Mouse (Mus musculus): ENCODE results near the gene Ablim1. TPM values are rescaled to one million over a fixed set of nuclear protein-coding genes. Genes with fewer than 3 reads are reported as not detected.
A peak's percentile ranks its signal among the peaks of the same experiment; 100 is the strongest.

Ablim1 gene
- total and polyA plus RNA-seq, 2 experiments = 16.6 to 23.7 TPM

GRCm38 (mm10) chr19:57151504-57151903 lies 163.2 kb downstream of the Ablim1 start:
- 87% methylated on average over 9 of the region's 9 CpGs for WGBS
- no peak for DNase-seq (ENCODE audit: extremely low read depth, low read depth, low spot score)
- H3K9ac ChIP-seq (ENCODE audit: low read depth, low read length) = no peak overlapping the region
- H3K4me1 ChIP-seq (ENCODE audit: control insufficient read depth, insufficient read depth, low read length) = no peaks in the 10 kb centered on the region
- no peak overlapping the region for H3K27ac ChIP-seq (replicated peaks; ENCODE audit: insufficient read depth, low read depth, low read length)
- TF ChIP-seq CTCF (IDR thresholded peaks at IDR 0.05; ENCODE audit: low read depth, low read length) (no peak), POLR2A (IDR thresholded peaks at IDR 0.05; ENCODE audit: extremely low read depth, insufficient read depth, low read length) (no peak)
- H3K36me3 ChIP-seq (ENCODE audit: control insufficient read depth, insufficient read depth, low read length) = 0 out of 2 replicates have a peak, but pooled peaks cover 3% of the 10 kb centered on the region
- H3K4me3 ChIP-seq (ENCODE audit: insufficient read depth, low read depth, low read length) = no peak overlapping the region
- H3K79me2 ChIP-seq (ENCODE audit: control insufficient read depth, insufficient read depth, low read length) = no peaks in the 10 kb centered on the region
- no peaks in the 10 kb centered on the region for H3K27me3 ChIP-seq (ENCODE audit: control insufficient read depth, insufficient read depth, low read length)

- Histone ChIP-seq H3K27me3 (ENCODE audit: control insufficient read depth, insufficient read depth, low read length) (no peaks in the 10 kb centered on the region), H3K4me1 (ENCODE audit: control insufficient read depth, insufficient read depth, low read length) (no peaks in the 10 kb centered on the region), H3K9ac (ENCODE audit: low read depth, low read length) (no peak overlapping the region), H3K79me2 (ENCODE audit: control insufficient read depth, insufficient read depth, low read length) (no peaks in the 10 kb centered on the region), H3K27ac (replicated peaks; ENCODE audit: insufficient read depth, low read depth, low read length) (no peak overlapping the region), H3K4me3 (ENCODE audit: insufficient read depth, low read depth, low read length) (no peak overlapping the region), H3K36me3 (ENCODE audit: control insufficient read depth, insufficient read depth, low read length) (0 out of 2 replicates have a peak, but pooled peaks cover 3% of the 10 kb centered on the region)
- WGBS = 29% methylated on average over 1 of the region's 1 CpGs
- TF ChIP-seq POLR2A (IDR thresholded peaks at IDR 0.05; ENCODE audit: extremely low read depth, insufficient read depth, low read length) (no peak), CTCF (IDR thresholded peaks at IDR 0.05; ENCODE audit: low read depth, low read length) (peak; percentile 78)
- peak; percentile 29 for DNase-seq (ENCODE audit: extremely low read depth, low read depth, low spot score)
These were observed 164.4 kb downstream of the Ablim1 start for GRCm38 (mm10) chr19:57150275-57150674.

- 68% methylated on average over 6 of the region's 6 CpGs for WGBS
- Histone ChIP-seq H3K27ac (replicated peaks; ENCODE audit: insufficient read depth, low read depth, low read length) (no peak overlapping the region), H3K27me3 (ENCODE audit: control insufficient read depth, insufficient read depth, low read length) (no peaks in the 10 kb centered on the region), H3K4me3 (ENCODE audit: insufficient read depth, low read depth, low read length) (no peak overlapping the region), H3K4me1 (ENCODE audit: control insufficient read depth, insufficient read depth, low read length) (no peaks in the 10 kb centered on the region), H3K9ac (ENCODE audit: low read depth, low read length) (no peak overlapping the region), H3K79me2 (ENCODE audit: control insufficient read depth, insufficient read depth, low read length) (no peaks in the 10 kb centered on the region), H3K36me3 (ENCODE audit: control insufficient read depth, insufficient read depth, low read length) (peaks cover 5% of the 10 kb centered on the region; the same call in 1 of the 2 replicates)
- no peak for DNase-seq (ENCODE audit: extremely low read depth, low read depth, low spot score)
- TF ChIP-seq POLR2A (IDR thresholded peaks at IDR 0.05; ENCODE audit: extremely low read depth, insufficient read depth, low read length) = no peak
- TF ChIP-seq CTCF (IDR thresholded peaks at IDR 0.05; ENCODE audit: low read depth, low read length) = no peak
These were observed 167.0 kb downstream of the Ablim1 start for GRCm38 (mm10) chr19:57147746-57148145.

- Histone ChIP-seq H3K4me3 (ENCODE audit: insufficient read depth, low read depth, low read length) (no peak overlapping the region), H3K27me3 (ENCODE audit: control insufficient read depth, insufficient read depth, low read length) (no peaks in the 10 kb centered on the region), H3K4me1 (ENCODE audit: control insufficient read depth, insufficient read depth, low read length) (no peaks in the 10 kb centered on the region), H3K36me3 (ENCODE audit: control insufficient read depth, insufficient read depth, low read length) (peaks cover 2% of the 10 kb centered on the region; the same call in 1 of the 2 replicates), H3K79me2 (ENCODE audit: control insufficient read depth, insufficient read depth, low read length) (no peaks in the 10 kb centered on the region), H3K9ac (ENCODE audit: low read depth, low read length) (no peak overlapping the region), H3K27ac (replicated peaks; ENCODE audit: insufficient read depth, low read depth, low read length) (no peak overlapping the region)
- 91% methylated on average over 6 of the region's 6 CpGs for WGBS
- TF ChIP-seq POLR2A (IDR thresholded peaks at IDR 0.05; ENCODE audit: extremely low read depth, insufficient read depth, low read length) = no peak
- no peak for DNase-seq (ENCODE audit: extremely low read depth, low read depth, low spot score)
These were observed 167.8 kb downstream of the Ablim1 start for GRCm38 (mm10) chr19:57146936-57147335.

- 58% methylated on average over 3 of the region's 3 CpGs for WGBS
- no peaks in the 10 kb centered on the region for H3K27me3 ChIP-seq (ENCODE audit: control insufficient read depth, insufficient read depth, low read length)
- H3K9ac ChIP-seq (ENCODE audit: low read depth, low read length) = no peak overlapping the region
- H3K79me2 ChIP-seq (ENCODE audit: control insufficient read depth, insufficient read depth, low read length) = no peaks in the 10 kb centered on the region
- TF ChIP-seq CTCF (IDR thresholded peaks at IDR 0.05; ENCODE audit: low read depth, low read length) (no peak), POLR2A (IDR thresholded peaks at IDR 0.05; ENCODE audit: extremely low read depth, insufficient read depth, low read length) (no peak)
- no peak overlapping the region for H3K4me3 ChIP-seq (ENCODE audit: insufficient read depth, low read depth, low read length)
- no peak overlapping the region for H3K27ac ChIP-seq (replicated peaks; ENCODE audit: insufficient read depth, low read depth, low read length)
- no peaks in the 10 kb centered on the region for H3K4me1 ChIP-seq (ENCODE audit: control insufficient read depth, insufficient read depth, low read length)
- DNase-seq (ENCODE audit: extremely low read depth, low read depth, low spot score) = no peak
- peaks cover 2% of the 10 kb centered on the region; the same call in 1 of the 2 replicates for H3K36me3 ChIP-seq (ENCODE audit: control insufficient read depth, insufficient read depth, low read length)
These were observed 171.1 kb downstream of the Ablim1 start for GRCm38 (mm10) chr19:57143646-57144045.

GRCm38 (mm10) chr19:57141756-57142461 lies 172.8 kb downstream of the Ablim1 start:
- 86% methylated on average over 10 of the region's 10 CpGs for WGBS
- peaks cover 2% of the 10 kb centered on the region; the same call in 1 of the 2 replicates for H3K36me3 ChIP-seq (ENCODE audit: control insufficient read depth, insufficient read depth, low read length)
- H3K9ac ChIP-seq (ENCODE audit: low read depth, low read length) = no peak overlapping the region
- TF ChIP-seq CTCF (IDR thresholded peaks at IDR 0.05; ENCODE audit: low read depth, low read length) (no peak), POLR2A (IDR thresholded peaks at IDR 0.05; ENCODE audit: extremely low read depth, insufficient read depth, low read length) (no peak)
- DNase-seq (ENCODE audit: extremely low read depth, low read depth, low spot score) = no peak
- no peak overlapping the region for H3K27ac ChIP-seq (replicated peaks; ENCODE audit: insufficient read depth, low read depth, low read length)
- H3K4me1 ChIP-seq (ENCODE audit: control insufficient read depth, insufficient read depth, low read length) = no peaks in the 10 kb centered on the region
- H3K79me2 ChIP-seq (ENCODE audit: control insufficient read depth, insufficient read depth, low read length) = no peaks in the 10 kb centered on the region
- H3K27me3 ChIP-seq (ENCODE audit: control insufficient read depth, insufficient read depth, low read length) = no peaks in the 10 kb centered on the region
- H3K4me3 ChIP-seq (ENCODE audit: insufficient read depth, low read depth, low read length) = no peak overlapping the region

All from liver, adult 2 months (tissue).